Mouse (Mus musculus) lung, postnatal 0 days (tissue): ENCODE measurements around the gene Gm4924. TPM values are rescaled to one million over a fixed set of nuclear protein-coding genes. Genes with fewer than 3 reads are reported as not detected.

Experiments used
- ATAC-seq: fragments of 200-750 bp; cut with Nextera tagmentation; 2 replicates; pipeline ENCODE4 v1.8.0; 2017; ENCODE audit warnings: moderate library complexity
- DNase-seq: peaks from one replicate; pipeline ENCODE4 v3.0.0-alpha.2; 2016; ENCODE audit warnings: low spot score
- H3K27ac ChIP-seq: fragments of 300-500 bp; sonication (generic); 2 replicates; pipeline ENCODE4 v1.5.1; 2014; ENCODE audit warnings: antibody characterized with exemption, mild to moderate bottlenecking, low read length, mixed read lengths
- H3K27me3 ChIP-seq: fragments of 300-500 bp; sonication (generic); replicated peaks from 2 replicates; pipeline ENCODE4 v1.6.1; 2014; ENCODE audit warnings: low read length, mixed read lengths; ENCODE audit not compliant: insufficient read depth
- H3K36me3 ChIP-seq: fragments of 300-500 bp; sonication (generic); 2 replicates; pipeline ENCODE4 v1.6.1; 2014; ENCODE audit warnings: low read length, mixed read lengths; ENCODE audit not compliant: insufficient read depth
- H3K4me1 ChIP-seq: fragments of 300-500 bp; sonication (generic); 2 replicates; pipeline ENCODE4 v1.6.1; 2014; ENCODE audit warnings: antibody characterized with exemption, low read depth, low read length, mixed read lengths; ENCODE audit not compliant: insufficient read depth
- H3K4me2 ChIP-seq: fragments of 300-500 bp; sonication (generic); replicated peaks from 2 replicates; pipeline ENCODE4 v1.6.1; 2014; ENCODE audit warnings: low read depth, mild to moderate bottlenecking, low read length, moderate library complexity, mixed read lengths
- H3K4me3 ChIP-seq: fragments of 300-500 bp; sonication (generic); 2 replicates; pipeline ENCODE4 v1.5.1; 2014; ENCODE audit warnings: low read depth, low read length
- H3K9ac ChIP-seq: fragments of 300-500 bp; sonication (generic); replicated peaks from 2 replicates; pipeline ENCODE4 v1.6.1; 2014; ENCODE audit warnings: low read depth, mild to moderate bottlenecking
- H3K9me3 ChIP-seq: fragments of 300-500 bp; sonication (generic); 2 replicates; pipeline ENCODE4 v1.6.1; 2016; ENCODE audit warnings: low read length, mixed read lengths
- CTCF ChIP-seq: IDR thresholded peaks from 2 replicates; pipeline ENCODE4 v1.5.1; 2016; ENCODE audit warnings: antibody characterized with exemption, mild to moderate bottlenecking
- EP300 ChIP-seq: IDR thresholded peaks from 2 replicates; pipeline ENCODE4 v1.6.1; 2016; ENCODE audit warnings: antibody characterized with exemption, mild to moderate bottlenecking, control low read depth
- WGBS: fragments of 180-500 bp; shearing (Covaris S2); extraction: QIAGEN DNeasy Blood & Tissue Kit; methylation state at CpG from one replicate; pipeline ENCODE4 v1.1.7; 2014; 5-methylcytosine and 5-hydroxymethylcytosine counted together
- polyA plus RNA-seq: library from polyadenylated mRNA; unstranded; fragments of >200 nt; fragmentation: Nextera tagmentation; extraction: Ambion mirVana; gene quantifications from 2 replicates; pipeline ENCODE4 v1.2.1, GENCODE M21; 2015

The Gm4924 gene
- polyA plus RNA-seq = 3.1 and 3.9 TPM in 2 replicates

- Histone ChIP-seq H3K36me3 (no peaks in the 10 kb centered on the region), H3K4me2 (peak within 1 kb of the TSS; percentile 67), H3K9me3 (no peaks in the 10 kb centered on the region), H3K27me3 (no peaks in the 10 kb centered on the region), H3K27ac (peak within 1 kb of the TSS; percentile 84), H3K9ac (peak within 1 kb of the TSS; percentile 66), H3K4me3 (peak within 1 kb of the TSS; percentile 76), H3K4me1 (no peaks in the 10 kb centered on the region; the same call in 1 of the 2 replicates)
- ATAC-seq (peak; percentile 99), DNase-seq (peak; percentile 87)
- no peak for TF ChIP-seq CTCF
- no peak for TF ChIP-seq EP300
- WGBS = 2% methylated on average over 34 of the region's 34 CpGs
Measured at GRCm38 (mm10) chr10:82354083-82355010, at the start of gene Gm4924. TSS of gene Gm4924 (plus strand) at chr10:82354255.

DNA sequence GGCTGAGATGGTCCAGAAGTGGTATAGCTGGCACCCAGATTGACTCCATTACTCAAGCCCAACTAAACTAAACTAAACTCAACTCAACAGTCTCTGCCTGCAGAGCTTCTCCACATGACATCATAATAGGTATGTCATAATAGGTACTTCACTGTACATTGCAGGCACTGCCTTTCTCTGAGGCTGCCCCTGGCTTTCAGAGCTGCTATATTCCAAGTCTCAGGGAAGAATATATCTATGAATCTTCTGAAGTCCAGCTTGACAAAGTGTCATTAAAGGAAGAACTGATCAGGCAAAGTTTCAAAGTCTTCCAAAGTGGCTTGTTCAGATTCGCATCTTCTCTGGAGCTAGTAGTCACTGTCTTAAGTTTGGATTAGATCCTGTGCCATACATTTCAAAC, 37.6 kb upstream of the Gm4924 start, which contains the start of gene 4932415D10Rik:
4932415D10Rik (minus strand) TSS at position 101 of the 400 bp plus-strand sequence.
- Histone ChIP-seq H3K9ac (no peak within 1 kb of the TSS), H3K36me3 (no peaks in the 10 kb centered on the region), H3K4me1 (no peaks in the 10 kb centered on the region), H3K27ac (no peak within 1 kb of the TSS), H3K4me3 (no peak within 1 kb of the TSS), H3K27me3 (no peaks in the 10 kb centered on the region), H3K4me2 (no peak within 1 kb of the TSS), H3K9me3 (no peaks in the 10 kb centered on the region)
- WGBS = 98% methylated on average over 1 of the region's 1 CpGs
- ATAC-seq = no peak
- TF ChIP-seq CTCF = no peak
- TF ChIP-seq EP300 = no peak
- DNase-seq = no peak

DNA sequence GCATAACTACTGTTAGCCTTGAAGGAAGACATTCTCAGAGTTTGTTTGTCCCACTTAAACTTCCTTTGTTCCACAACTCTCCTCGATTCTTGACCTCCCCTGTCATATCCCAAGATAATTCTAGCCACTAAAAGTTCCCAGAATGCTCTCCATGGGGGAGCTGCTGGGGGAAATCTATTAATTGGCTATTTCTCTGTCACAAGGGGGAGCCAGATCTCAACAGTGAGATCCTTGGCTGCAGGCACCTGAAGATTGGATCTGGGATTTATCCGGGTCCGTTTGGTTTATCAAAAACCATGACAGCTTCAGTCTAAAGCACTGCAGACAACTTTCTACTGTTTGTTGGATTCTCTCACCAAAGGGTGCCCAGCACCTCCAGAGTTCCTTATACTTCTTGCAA, 33.9 kb upstream of the Gm4924 start:
- TF ChIP-seq CTCF (no peak), EP300 (no peak)
- WGBS = 59% methylated on average over 3 of the region's 3 CpGs
- H3K27me3 ChIP-seq = no peaks in the 10 kb centered on the region
- DNase-seq (no peak), ATAC-seq (no peak)
- H3K4me3 ChIP-seq = no peak overlapping the region
- H3K27ac ChIP-seq = no peak overlapping the region
- H3K9ac ChIP-seq = no peak overlapping the region
- no peaks in the 10 kb centered on the region for H3K4me1 ChIP-seq
- H3K9me3 ChIP-seq = no peaks in the 10 kb centered on the region
- no peak overlapping the region for H3K4me2 ChIP-seq
- no peaks in the 10 kb centered on the region for H3K36me3 ChIP-seq

GRCm38 (mm10) chr10:82329826-82330225, 24.2 kb upstream of the Gm4924 start:
- H3K36me3 ChIP-seq = no peaks in the 10 kb centered on the region
- WGBS = 68% methylated on average over 5 of the region's 5 CpGs

DNA sequence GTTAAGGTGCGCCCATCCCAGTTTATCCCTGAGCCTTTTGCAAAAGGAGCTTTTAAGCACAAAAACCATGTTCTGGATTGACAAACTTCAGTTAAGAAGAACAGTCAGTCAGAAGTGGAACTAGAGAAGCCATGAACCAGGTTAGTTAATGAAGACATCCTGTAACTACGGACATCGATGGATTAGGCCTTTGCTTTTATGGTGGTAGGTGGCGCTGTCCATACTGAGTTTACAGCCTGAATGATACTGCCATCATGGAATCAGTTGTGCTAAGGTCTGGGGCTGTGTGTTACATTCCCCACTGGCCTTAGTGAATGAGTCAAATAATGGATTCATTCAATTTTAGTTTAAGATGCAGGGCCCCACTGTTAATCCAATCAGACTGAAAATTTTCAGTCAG, 1.3 kb downstream of the Gm4924 start:
- WGBS = 97% methylated on average over 4 of the region's 4 CpGs
- Histone ChIP-seq H3K9me3 (no peaks in the 10 kb centered on the region), H3K27ac (no peak overlapping the region), H3K9ac (no peak overlapping the region), H3K27me3 (no peaks in the 10 kb centered on the region), H3K4me1 (no peaks in the 10 kb centered on the region; the same call in 1 of the 2 replicates), H3K4me3 (no peak overlapping the region), H3K36me3 (no peaks in the 10 kb centered on the region), H3K4me2 (no peak overlapping the region)
- DNase-seq (no peak), ATAC-seq (no peak)
- no peak for TF ChIP-seq CTCF
- TF ChIP-seq EP300 = no peak

More at GRCm38 (mm10) chr10:82329826-82330225, 24.2 kb upstream of the Gm4924 start:
- no peak overlapping the region for H3K27ac ChIP-seq
- no peaks in the 10 kb centered on the region for H3K4me1 ChIP-seq
- ATAC-seq = no peak
- H3K9ac ChIP-seq = no peak overlapping the region
- TF ChIP-seq CTCF = no peak
- TF ChIP-seq EP300 = no peak
- no peaks in the 10 kb centered on the region for H3K27me3 ChIP-seq
- no peaks in the 10 kb centered on the region for H3K9me3 ChIP-seq
- H3K4me3 ChIP-seq = no peak overlapping the region
- no peak overlapping the region for H3K4me2 ChIP-seq
- DNase-seq = no peak

DNA sequence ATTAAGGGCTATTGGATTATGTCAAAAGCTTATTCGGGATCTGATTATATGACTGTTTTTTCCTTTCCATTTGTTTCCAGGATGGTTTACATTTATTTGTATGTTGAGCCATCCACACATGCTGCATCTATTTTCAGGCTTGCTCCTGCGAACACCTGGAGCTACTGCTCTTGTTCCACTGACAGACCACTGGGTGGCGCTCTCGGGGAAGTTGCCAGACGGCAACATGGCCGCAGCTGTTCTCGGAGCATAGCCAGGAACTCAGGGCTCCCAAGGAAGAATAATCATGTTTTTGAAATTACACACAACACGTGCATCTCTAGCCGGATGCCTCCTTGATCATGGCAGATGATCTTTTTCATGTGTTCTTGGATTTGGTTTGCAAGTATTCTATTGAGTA, 7.9 kb downstream of the Gm4924 start:
- Histone ChIP-seq H3K4me1 (no peaks in the 10 kb centered on the region), H3K4me3 (no peak overlapping the region), H3K27ac (no peak overlapping the region), H3K4me2 (no peak overlapping the region), H3K9ac (no peak overlapping the region), H3K36me3 (no peaks in the 10 kb centered on the region), H3K27me3 (no peaks in the 10 kb centered on the region), H3K9me3 (peaks cover 8% of the 10 kb centered on the region)
- DNase-seq = no peak
- TF ChIP-seq EP300 = no peak
- TF ChIP-seq CTCF = no peak
- ATAC-seq = no peak
- WGBS = 85% methylated on average over 9 of the region's 9 CpGs
